Comparison of ENCODE assay signal across 7 mouse cellular contexts in genomic region chr3:97939626-97940510, GRCm38 (mm10). TPM values are rescaled to one million over a fixed set of nuclear protein-coding genes. Genes with fewer than 3 reads are reported as not detected.
A peak's percentile ranks its signal among the peaks of the same experiment; 100 is the strongest.
DNase-seq lines count a peak whose midpoint lies in the region; ATAC-seq and TF ChIP-seq lines count a peak whose summit lies in the region.

No protein-coding gene starts in this region.

- H3K4me1 ChIP-seq in MEL (ENCODE audit: control insufficient read depth in 1 of 2, insufficient read depth in 2 of 2, low read length in 2 of 2), result peaks cover 49 to 67% of the 10 kb centered on the region in 2 experiments
- H3K4me1 ChIP-seq in hindbrain, embryonic 14.5 days (replicated peaks; ENCODE audit: control insufficient read depth, insufficient read depth, low read length), result peaks cover 48% of the 10 kb centered on the region
- peaks cover 66% of the 10 kb centered on the region for H3K4me1 ChIP-seq in liver, embryonic 15.5 days (replicated peaks)

- no peak for TF ChIP-seq CTCF in MEL (IDR thresholded peaks at IDR 0.05 in 2 of 3, conservative IDR thresholded peaks at IDR 0.05 in 1 of 3; ENCODE audit: control insufficient read depth in 1 of 3, insufficient read depth in 1 of 3, low read depth in 2 of 3, low read length in 3 of 3, poor library complexity in 1 of 3, severe bottlenecking in 1 of 3)

- H3K79me2 ChIP-seq in MEL (ENCODE audit: control insufficient read depth, insufficient read depth, low read length, poor library complexity), result peaks cover 2% of the 10 kb centered on the region; the same call in 1 of the 2 replicates

- no peak overlapping the region for H3K4me2 ChIP-seq in hindbrain, embryonic 14.5 days (replicated peaks)
- no peak overlapping the region for H3K4me2 ChIP-seq in liver, embryonic 15.5 days

- no peak for TF ChIP-seq POLR2A in MEL (IDR thresholded peaks at IDR 0.05; ENCODE audit: control insufficient read depth in 1 of 2, insufficient read depth in 1 of 2, low read depth in 1 of 2, low read length in 2 of 2, poor library complexity in 1 of 2)

- H3K27me3 ChIP-seq in MEL (ENCODE audit: control insufficient read depth in 1 of 2, insufficient read depth in 2 of 2, low read length in 2 of 2), result no peaks in the 10 kb centered on the region
- H3K27me3 ChIP-seq in hindbrain, embryonic 14.5 days (ENCODE audit: control insufficient read depth, insufficient read depth, low read length), result no peaks in the 10 kb centered on the region
- H3K27me3 ChIP-seq in liver, embryonic 15.5 days, result no peaks in the 10 kb centered on the region

- H3K27ac ChIP-seq in MEL (ENCODE audit: control insufficient read depth, low read depth, low read length), result peak overlapping the region; percentile 99
- peak overlapping the region; percentile 55 for H3K27ac ChIP-seq in hindbrain, embryonic 14.5 days
- H3K27ac ChIP-seq in liver, embryonic 15.5 days (replicated peaks), result peak overlapping the region; percentile 55

- peak overlapping the region; percentile 35 for H3K9ac ChIP-seq in MEL (ENCODE audit: control insufficient read depth, low read depth, low read length, poor library complexity, severe bottlenecking)
- peak overlapping the region; percentile 20; the same call in 1 of the 2 replicates for H3K9ac ChIP-seq in hindbrain, embryonic 14.5 days
- H3K9ac ChIP-seq in liver, embryonic 15.5 days, result no peak overlapping the region

- H3K36me3 ChIP-seq in MEL (ENCODE audit: control insufficient read depth in 1 of 2, insufficient read depth in 2 of 2, low read length in 2 of 2), result peaks cover 0 to 51% of the 10 kb centered on the region in 2 experiments; a peak in 2 of 4 replicates
- H3K36me3 ChIP-seq in hindbrain, embryonic 14.5 days (replicated peaks; ENCODE audit: control insufficient read depth, insufficient read depth), result no peaks in the 10 kb centered on the region
- H3K36me3 ChIP-seq in liver, embryonic 15.5 days (replicated peaks), result no peaks in the 10 kb centered on the region

- H3K4me3 ChIP-seq in MEL (ENCODE audit: control insufficient read depth in 1 of 2, insufficient read depth in 1 of 2, low read depth in 2 of 2, low read length in 2 of 2), result peak overlapping the region in 1 of 2 experiments; percentile 43; a peak in 1 of 4 replicates
- no peak overlapping the region for H3K4me3 ChIP-seq in hindbrain, embryonic 14.5 days (replicated peaks; ENCODE audit: low read length)
- no peak overlapping the region for H3K4me3 ChIP-seq in liver, embryonic 15.5 days (replicated peaks)

- TF ChIP-seq EP300 in MEL (IDR thresholded peaks at IDR 0.05; ENCODE audit: low read depth in 1 of 2, low read length in 2 of 2), result no peak

- no peak for ATAC-seq in hindbrain, embryonic 14.5 days (ENCODE audit: low FRiP score)
- ATAC-seq in liver, embryonic 15.5 days (ENCODE audit: insufficient read depth), result peak; percentile 45

- 2% methylated on average over 10 of the region's 10 CpGs for WGBS in hindbrain, embryonic 14.5 days
- 29% methylated on average over 10 of the region's 10 CpGs for WGBS in liver, embryonic 15.5 days (ENCODE audit: insufficient replicate concordance)

- DNase-seq in MEL (ENCODE audit: low read depth, low spot score) (no peak), R1 (ENCODE audit: low read depth, low spot score) (peak; percentile 61)
- DNase-seq in hindbrain, embryonic 14.5 days (ENCODE audit: low spot score), result no peak
- no peak for DNase-seq in right cerebral cortex, postnatal 4 days
- no peak for DNase-seq in cerebellum, postnatal 36 days
- no peak for DNase-seq in urinary bladder, adult 2 months (ENCODE audit: low spot score)

- no peak for TF ChIP-seq RAD21 in MEL (IDR thresholded peaks at IDR 0.05; ENCODE audit: low read depth, low read length)

- H3K9me3 ChIP-seq in MEL (replicated peaks; ENCODE audit: insufficient read depth, low read length), result no peaks in the 10 kb centered on the region
- no peaks in the 10 kb centered on the region for H3K9me3 ChIP-seq in hindbrain, embryonic 14.5 days (ENCODE audit: control insufficient read depth, low read length)
- H3K9me3 ChIP-seq in liver, embryonic 15.5 days (replicated peaks), result no peaks in the 10 kb centered on the region

TF ChIP-seq in MEL, 35 proteins besides CTCF, POLR2A, EP300 and RAD21:
- TF ChIP-seq MAX (IDR thresholded peaks at IDR 0.05; ENCODE audit: low read length) (no peak), HCFC1 (IDR thresholded peaks at IDR 0.05; ENCODE audit: low read depth, low read length) (no peak), BHLHE40 (IDR thresholded peaks at IDR 0.05; ENCODE audit: borderline replicate concordance, low read depth, low read length) (no peak), UBTF (IDR thresholded peaks at IDR 0.05; ENCODE audit: borderline replicate concordance, insufficient read depth, low read depth, low read length) (no peak), TBP (IDR thresholded peaks at IDR 0.05; ENCODE audit: low read depth, low read length) (no peak)

RNA-seq across cellular contexts. Expression of gene Sec22b, which starts 38.9 kb away (rescaled TPM):
- 35.3 and 36.8 TPM in 2 replicates for total RNA-seq in MEL (2012; rRNA removed)
- polyA plus RNA-seq in MEL (2012; ENCODE audit: insufficient read depth in 1 of 2, insufficient read length in 2 of 2, low read depth in 1 of 2, low replicate concordance in 2 of 2, missing spikeins in 1 of 2), result 10 to 100 TPM in 1 of 2 experiments, not detected in 1; 43.3 TPM
- 110 and 111 TPM in 2 replicates for polyA plus RNA-seq in hindbrain, embryonic 14.5 days (2014; fragmentation: Nextera tagmentation; extraction: Ambion mirVana)
- polyA plus RNA-seq in liver, embryonic 15.5 days (2015; fragmentation: Nextera tagmentation; extraction: Ambion mirVana), result 57.9 and 61.2 TPM in 2 replicates
- polyA plus RNA-seq in urinary bladder, adult 2 months (2012; rRNA removed), result 75.0 and 84.5 TPM in 2 replicates

RNA-seq across cellular contexts. Expression of gene Pde4dip, which starts 51.4 kb away (rescaled TPM):
- total RNA-seq in MEL (2012; rRNA removed), result 52.4 and 53.3 TPM in 2 replicates
- polyA plus RNA-seq in MEL (2012; ENCODE audit: insufficient read depth in 1 of 2, insufficient read length in 2 of 2, low read depth in 1 of 2, low replicate concordance in 2 of 2, missing spikeins in 1 of 2), result 10 to 100 TPM in 1 of 2 experiments, not detected in 1; 47.6 TPM
- 76.6 and 84.5 TPM in 2 replicates for polyA plus RNA-seq in hindbrain, embryonic 14.5 days (2014; fragmentation: Nextera tagmentation; extraction: Ambion mirVana)
- 9.6 and 10.3 TPM in 2 replicates for polyA plus RNA-seq in liver, embryonic 15.5 days (2015; fragmentation: Nextera tagmentation; extraction: Ambion mirVana)
- 31.3 and 41.1 TPM in 2 replicates for polyA plus RNA-seq in urinary bladder, adult 2 months (2012; rRNA removed)
